Mouse (Mus musculus) layer of hippocampus, postnatal 10 days (tissue): ENCODE data around the gene Epyc. TPM values are rescaled to one million over a fixed set of nuclear protein-coding genes. Genes with fewer than 3 reads are reported as not detected.
"Not testable (repeated sequence)": the region's sequence is repeated elsewhere in the genome, so short reads cannot be mapped to it uniquely, and the experiment has no call there.

Experiments used
- DNase-seq, 2 experiments: peaks; one replicate each; pipeline ENCODE4 v3.0.0; 2021; ENCODE audit warnings: low spot score in 2 of 2
- total RNA-seq, 2 experiments: library from RNA; stranded (reverse); gene quantifications; 2 replicates each; pipeline ENCODE4 v1.2.3; 2021

The Epyc gene
- total RNA-seq, 2 experiments from 2014 or later = 0.23 to 0.31 TPM

- peak; percentile 25 to 44 for DNase-seq
These were observed 68.8 kb downstream of the Epyc start for GRCm38 (mm10) chr10:97712687-97713086.

- no peak for DNase-seq
These were observed 70.7 kb downstream of the Epyc start for GRCm38 (mm10) chr10:97714584-97714983.

GRCm38 (mm10) chr10:97715289-97715906, 71.5 kb downstream of the Epyc start:
- DNase-seq = no peak

GRCm38 (mm10) chr10:97717233-97717632, 73.4 kb downstream of the Epyc start:
- no peak for DNase-seq

GRCm38 (mm10) chr10:97718021-97718420, 74.2 kb downstream of the Epyc start:
- no peak for DNase-seq

GRCm38 (mm10) chr10:97720625-97721024, 76.8 kb downstream of the Epyc start:
- DNase-seq = no peak

- DNase-seq = no peak
These were observed 78.8 kb downstream of the Epyc start for GRCm38 (mm10) chr10:97722709-97723108.

GRCm38 (mm10) chr10:97725929-97726328, 82.1 kb downstream of the Epyc start:
- DNase-seq = no peak

GRCm38 (mm10) chr10:97726655-97727054, 82.8 kb downstream of the Epyc start, which contains the start of gene C030005K15Rik:
TSS of gene C030005K15Rik (minus strand) at chr10:97726755.
- DNase-seq = not testable (repeated sequence)

Other genes starting within 250 kb of the Epyc start
- 10 to 100 TPM; 59.3 to 64.2 TPM for gene Dcn, start 164.5 kb upstream of the Epyc start, total RNA-seq
- 1 to 10 TPM; 3.9 to 4.2 TPM for gene Lum, start 78.9 kb upstream of the Epyc start, total RNA-seq
- gene Kera, start 37.2 kb upstream of the Epyc start, total RNA-seq = 1 to 10 TPM; 2.1 to 3.4 TPM
- not detected for gene Ccer1, start 49.0 kb downstream of the Epyc start, total RNA-seq
- under 1 TPM in 1 of 2 experiments, not detected in 1; 0.32 TPM for gene C030005K15Rik, start 82.7 kb downstream of the Epyc start, total RNA-seq